Mouse (Mus musculus): Measurements from ENCODE around the gene Pnpo. TPM values are rescaled to one million over a fixed set of nuclear protein-coding genes. Genes with fewer than 3 reads are reported as not detected.

The Pnpo gene
- polyA plus RNA-seq, 1 experiment from 2014 or later, result 13.9 TPM

- H3K4me3 ChIP-seq, result no peak overlapping the region
- H3K9me3 ChIP-seq (replicated peaks), result no peaks in the 10 kb centered on the region
- H3K4me1 ChIP-seq, result peaks cover 19% of the 10 kb centered on the region
- WGBS, result 72% methylated on average over 6 of the region's 6 CpGs
- no peak overlapping the region for H3K27ac ChIP-seq
- no peak for ATAC-seq
- H3K4me2 ChIP-seq, result no peak overlapping the region
- no peak overlapping the region for H3K9ac ChIP-seq
- no peaks in the 10 kb centered on the region for H3K27me3 ChIP-seq
- no peaks in the 10 kb centered on the region for H3K36me3 ChIP-seq (ENCODE audit: poor library complexity, severe bottlenecking)
Measured at GRCm38 (mm10) chr11:96968476-96968875, 24.7 kb upstream of the Pnpo start.

DNA sequence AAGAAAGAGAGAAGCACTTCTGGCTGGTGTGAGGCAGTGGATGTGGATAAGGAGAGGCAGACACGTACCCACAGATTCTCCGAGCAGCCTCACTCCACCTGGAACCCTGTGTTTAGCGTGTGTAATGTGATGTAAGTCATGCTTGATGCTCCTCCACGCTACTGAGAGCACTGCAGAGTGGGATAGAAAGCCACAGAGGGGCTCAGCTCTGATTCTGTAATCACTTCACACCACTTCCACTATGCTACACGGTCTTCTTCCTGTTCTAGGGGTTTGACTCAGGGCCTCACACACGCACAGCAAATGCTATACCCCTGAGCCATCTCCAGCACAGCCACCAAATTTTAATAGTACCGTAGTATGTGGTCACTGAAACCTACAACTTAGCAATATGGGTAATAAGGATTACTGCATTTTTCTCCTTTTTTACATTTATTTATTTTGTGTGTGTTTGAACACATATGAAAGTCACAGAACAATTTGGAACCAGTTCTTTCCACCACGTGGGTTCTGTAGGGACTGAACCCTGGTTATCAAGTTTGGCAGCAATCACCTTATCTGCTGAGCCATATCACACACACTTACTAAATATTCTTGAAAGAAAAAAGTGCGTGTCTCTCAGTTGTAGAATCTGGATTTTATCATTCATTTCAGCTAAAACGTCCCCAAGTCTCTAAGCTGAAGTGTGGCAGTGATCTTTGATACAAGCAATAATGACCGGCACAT, 23.9 kb upstream of the Pnpo start:
- Histone ChIP-seq H3K4me1 (peaks cover 14% of the 10 kb centered on the region), H3K4me3 (no peak overlapping the region), H3K4me2 (no peak overlapping the region), H3K27ac (no peak overlapping the region; the same call in 1 of the 2 replicates), H3K9me3 (replicated peaks) (no peaks in the 10 kb centered on the region), H3K27me3 (no peaks in the 10 kb centered on the region), H3K9ac (no peak overlapping the region), H3K36me3 (ENCODE audit: poor library complexity, severe bottlenecking) (peaks cover 4% of the 10 kb centered on the region)
- ATAC-seq, result no peak
- 93% methylated on average over 11 of the region's 11 CpGs for WGBS

DNA sequence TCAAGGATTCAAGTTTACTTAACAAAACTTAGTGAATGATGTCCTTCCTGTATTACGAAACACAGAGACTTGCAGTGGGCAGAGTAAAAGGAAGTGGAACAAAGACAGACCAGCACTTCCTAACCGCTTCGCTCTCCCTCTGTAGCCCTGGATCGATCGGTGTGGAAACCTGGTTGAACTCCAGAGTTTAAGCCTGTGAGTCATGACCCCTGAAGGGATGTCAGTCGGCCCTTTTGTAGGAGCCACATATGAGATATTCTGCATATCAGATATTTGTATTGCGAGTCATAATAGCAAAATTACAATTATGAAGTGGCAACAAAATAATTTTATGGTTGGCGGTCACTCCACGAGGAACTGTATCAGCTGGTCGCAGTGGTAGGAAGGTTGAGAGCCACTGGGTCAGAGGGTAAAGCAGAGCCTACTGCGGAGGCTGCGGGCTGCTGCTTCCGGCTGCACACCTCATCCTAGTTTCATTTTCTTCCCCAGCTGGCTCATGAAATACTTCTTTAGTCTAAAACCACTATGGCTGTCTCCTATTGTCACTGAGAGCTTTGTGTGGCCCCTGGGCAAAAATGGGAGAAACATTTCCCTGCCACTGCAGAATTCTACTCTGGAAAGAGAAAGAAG, 23.2 kb upstream of the Pnpo start:
- WGBS, result 93% methylated on average over 13 of the region's 13 CpGs
- H3K27ac ChIP-seq, result no peak overlapping the region; the same call in 1 of the 2 replicates
- H3K9me3 ChIP-seq (replicated peaks), result no peaks in the 10 kb centered on the region
- H3K9ac ChIP-seq, result no peak overlapping the region
- H3K4me1 ChIP-seq, result peaks cover 7% of the 10 kb centered on the region; the same call in 1 of the 2 replicates
- ATAC-seq, result no peak
- no peaks in the 10 kb centered on the region for H3K27me3 ChIP-seq
- no peak overlapping the region for H3K4me2 ChIP-seq
- no peak overlapping the region for H3K4me3 ChIP-seq
- H3K36me3 ChIP-seq (ENCODE audit: poor library complexity, severe bottlenecking), result peaks cover 11% of the 10 kb centered on the region

GRCm38 (mm10) chr11:96966172-96966571, 22.4 kb upstream of the Pnpo start:
- H3K4me3 ChIP-seq, result no peak overlapping the region
- WGBS, result 92% methylated on average over 3 of the region's 3 CpGs
- H3K27ac ChIP-seq, result no peak overlapping the region
- H3K9me3 ChIP-seq (replicated peaks), result no peaks in the 10 kb centered on the region
- H3K9ac ChIP-seq, result no peak overlapping the region
- H3K27me3 ChIP-seq, result no peaks in the 10 kb centered on the region
- peaks cover 19% of the 10 kb centered on the region for H3K36me3 ChIP-seq (ENCODE audit: poor library complexity, severe bottlenecking)
- no peak for ATAC-seq
- H3K4me2 ChIP-seq, result no peak overlapping the region
- 0 out of 2 replicates have a peak, but pooled peaks cover 3% of the 10 kb centered on the region for H3K4me1 ChIP-seq

DNA sequence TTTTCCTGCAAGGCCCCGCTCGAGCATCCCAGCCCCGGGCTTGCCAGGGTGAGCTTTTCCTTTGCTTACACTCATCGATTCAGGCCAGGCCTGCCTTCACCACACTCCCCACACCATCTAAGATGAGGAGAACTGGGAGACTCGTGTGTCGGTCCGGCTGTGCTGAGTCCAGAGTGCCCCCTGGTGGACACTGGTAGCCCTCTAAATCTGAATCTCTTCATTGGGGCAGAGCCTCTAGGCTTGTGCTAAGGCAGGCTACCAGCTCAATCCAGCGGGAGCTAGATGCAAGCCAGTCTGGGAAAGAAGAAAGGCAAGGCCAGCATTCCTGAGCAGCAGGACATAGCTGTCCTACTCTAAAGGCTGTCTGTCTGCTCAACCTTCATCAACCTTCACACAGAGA, 19.8 kb upstream of the Pnpo start:
- Histone ChIP-seq H3K4me2 (no peak overlapping the region), H3K36me3 (ENCODE audit: poor library complexity, severe bottlenecking) (peaks cover 43% of the 10 kb centered on the region), H3K27me3 (no peaks in the 10 kb centered on the region), H3K4me3 (no peak overlapping the region), H3K9me3 (replicated peaks) (no peaks in the 10 kb centered on the region), H3K4me1 (no peaks in the 10 kb centered on the region), H3K9ac (no peak overlapping the region), H3K27ac (no peak overlapping the region)
- WGBS, result 13% methylated on average over 8 of the region's 8 CpGs
- ATAC-seq, result peak; percentile 57; the same call in 1 of the 2 replicates

- no peak overlapping the region for H3K27ac ChIP-seq
- H3K36me3 ChIP-seq (ENCODE audit: poor library complexity, severe bottlenecking), result peaks cover 93% of the 10 kb centered on the region
- WGBS, result 95% methylated on average over 10 of the region's 10 CpGs
- H3K4me3 ChIP-seq, result no peak overlapping the region
- no peaks in the 10 kb centered on the region for H3K4me1 ChIP-seq
- no peaks in the 10 kb centered on the region for H3K9me3 ChIP-seq (replicated peaks)
- no peak overlapping the region for H3K4me2 ChIP-seq
- no peak for ATAC-seq
- H3K27me3 ChIP-seq, result no peaks in the 10 kb centered on the region
- no peak overlapping the region for H3K9ac ChIP-seq
Measured at GRCm38 (mm10) chr11:96957061-96957805, 13.4 kb upstream of the Pnpo start.

- Histone ChIP-seq H3K27ac (no peak overlapping the region), H3K9ac (no peak overlapping the region)
- WGBS, result 59% methylated on average over 20 of the region's 20 CpGs
Measured at GRCm38 (mm10) chr11:96956009-96956724, 12.4 kb upstream of the Pnpo start.

DNA sequence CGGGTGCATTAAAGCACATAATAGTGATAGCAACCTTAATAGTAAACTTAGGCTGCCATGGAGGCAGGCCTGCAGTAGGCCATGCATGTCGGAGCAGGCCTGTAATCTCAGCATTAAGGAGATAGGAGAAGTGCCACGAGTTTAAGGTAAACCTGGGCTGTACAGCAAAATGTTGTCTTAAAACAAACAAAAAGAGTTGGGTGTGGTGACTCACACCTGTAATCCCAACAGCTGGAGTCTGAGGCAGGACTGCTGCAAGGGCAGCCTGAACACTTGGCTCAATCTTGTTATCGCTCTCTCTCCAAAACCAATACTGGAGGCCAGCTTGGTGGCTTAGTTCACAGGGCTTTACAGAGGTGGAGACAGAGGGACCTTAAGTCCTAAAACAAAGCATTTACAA, 11.3 kb upstream of the Pnpo start:
- H3K27me3 ChIP-seq, result no peaks in the 10 kb centered on the region
- H3K9ac ChIP-seq, result no peak overlapping the region
- H3K4me2 ChIP-seq, result no peak overlapping the region
- H3K27ac ChIP-seq, result no peak overlapping the region
- H3K4me1 ChIP-seq, result no peaks in the 10 kb centered on the region
- H3K36me3 ChIP-seq (ENCODE audit: poor library complexity, severe bottlenecking), result peaks cover 89% of the 10 kb centered on the region
- H3K9me3 ChIP-seq (replicated peaks), result no peaks in the 10 kb centered on the region
- ATAC-seq, result no peak
- WGBS, result 96% methylated on average over 4 of the region's 4 CpGs
- H3K4me3 ChIP-seq, result no peak overlapping the region

More at GRCm38 (mm10) chr11:96956009-96956724, 12.4 kb upstream of the Pnpo start:
- Histone ChIP-seq H3K36me3 (ENCODE audit: poor library complexity, severe bottlenecking) (peaks cover 93% of the 10 kb centered on the region), H3K4me2 (no peak overlapping the region), H3K27me3 (no peaks in the 10 kb centered on the region), H3K4me3 (no peak overlapping the region), H3K4me1 (no peaks in the 10 kb centered on the region), H3K9me3 (replicated peaks) (no peaks in the 10 kb centered on the region)
- no peak for ATAC-seq

DNA sequence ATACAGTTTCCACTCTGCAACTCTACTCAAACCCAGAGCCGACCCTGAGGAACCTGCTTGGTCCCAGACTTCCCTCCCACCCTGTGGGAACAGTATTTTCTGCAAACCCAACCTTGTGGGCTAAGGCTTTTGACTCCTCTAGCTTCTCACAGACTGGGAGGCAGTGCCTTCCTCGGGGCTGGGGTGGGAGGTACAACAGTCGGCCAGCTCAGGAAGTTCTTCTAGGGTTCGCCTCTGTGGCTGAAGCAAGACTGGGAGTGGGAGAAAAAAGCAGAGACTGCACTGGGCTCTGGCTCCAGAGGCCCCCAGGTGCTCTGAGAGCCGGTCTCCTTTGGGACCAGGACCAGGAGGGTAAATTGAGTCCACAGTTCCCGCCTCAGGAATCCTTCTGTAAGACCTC, 9.1 kb upstream of the Pnpo start:
- no peak overlapping the region for H3K27ac ChIP-seq
- H3K9ac ChIP-seq, result no peak overlapping the region
- H3K4me2 ChIP-seq, result no peak overlapping the region
- ATAC-seq, result no peak
- H3K4me1 ChIP-seq, result no peaks in the 10 kb centered on the region
- WGBS, result 87% methylated on average over 6 of the region's 6 CpGs
- H3K27me3 ChIP-seq, result no peaks in the 10 kb centered on the region
- H3K36me3 ChIP-seq (ENCODE audit: poor library complexity, severe bottlenecking), result peaks cover 77% of the 10 kb centered on the region
- H3K9me3 ChIP-seq (replicated peaks), result no peaks in the 10 kb centered on the region
- H3K4me3 ChIP-seq, result no peak overlapping the region

DNA sequence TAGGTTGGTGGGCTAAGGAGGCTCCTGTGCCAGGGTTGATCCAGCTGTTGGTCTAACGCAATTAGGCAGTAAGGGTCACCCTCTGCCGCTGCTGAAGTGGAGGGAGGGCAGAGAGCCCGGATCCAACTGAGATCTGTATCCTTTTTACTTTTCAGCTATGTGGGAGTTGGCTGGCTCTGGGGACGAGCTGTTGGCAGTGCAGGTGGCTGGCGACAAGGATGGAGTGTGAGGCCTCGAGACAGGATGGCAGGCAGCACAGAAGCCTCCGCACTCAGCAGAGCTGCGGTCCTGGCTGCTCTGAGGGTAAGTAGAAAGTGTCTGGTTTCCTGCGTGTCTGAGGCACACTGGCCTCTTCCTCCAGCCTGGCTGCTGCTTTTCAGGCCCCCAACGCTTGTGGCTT, 8.6 kb upstream of the Pnpo start:
- 90% methylated on average over 10 of the region's 10 CpGs for WGBS
- no peak overlapping the region for H3K9ac ChIP-seq
- no peak overlapping the region for H3K4me3 ChIP-seq
- no peak for ATAC-seq
- no peak overlapping the region for H3K4me2 ChIP-seq
- H3K4me1 ChIP-seq, result no peaks in the 10 kb centered on the region
- H3K9me3 ChIP-seq (replicated peaks), result no peaks in the 10 kb centered on the region
- peaks cover 72% of the 10 kb centered on the region for H3K36me3 ChIP-seq (ENCODE audit: poor library complexity, severe bottlenecking)
- H3K27ac ChIP-seq, result no peak overlapping the region
- no peaks in the 10 kb centered on the region for H3K27me3 ChIP-seq

DNA sequence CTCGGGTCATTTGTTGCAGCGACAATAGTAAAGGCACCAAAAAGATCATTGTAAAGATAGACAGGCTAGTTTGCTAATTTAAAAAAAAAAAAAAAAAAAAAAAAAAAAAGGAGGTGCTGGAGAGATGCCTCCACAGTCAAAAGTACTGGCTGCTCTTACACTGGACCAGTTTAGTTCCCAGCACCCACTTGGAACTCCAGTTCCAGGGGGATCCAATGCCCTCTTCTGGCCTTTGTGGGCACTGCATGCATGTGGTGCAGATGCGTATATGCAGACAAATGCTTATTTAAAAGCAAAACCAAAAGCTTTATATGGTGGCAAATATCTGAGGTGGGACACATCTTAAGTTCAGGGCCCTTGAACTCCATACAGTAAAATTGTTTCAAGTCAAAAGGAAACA, 7.0 kb upstream of the Pnpo start:
- no peaks in the 10 kb centered on the region for H3K4me1 ChIP-seq
- no peak overlapping the region for H3K27ac ChIP-seq
- no peak for ATAC-seq
- 96% methylated on average over 3 of the region's 3 CpGs for WGBS
- peaks cover 57% of the 10 kb centered on the region for H3K36me3 ChIP-seq (ENCODE audit: poor library complexity, severe bottlenecking)
- H3K9ac ChIP-seq, result no peak overlapping the region
- no peaks in the 10 kb centered on the region for H3K9me3 ChIP-seq (replicated peaks)
- H3K27me3 ChIP-seq, result no peaks in the 10 kb centered on the region
- H3K4me3 ChIP-seq, result no peak overlapping the region
- H3K4me2 ChIP-seq, result no peak overlapping the region

DNA sequence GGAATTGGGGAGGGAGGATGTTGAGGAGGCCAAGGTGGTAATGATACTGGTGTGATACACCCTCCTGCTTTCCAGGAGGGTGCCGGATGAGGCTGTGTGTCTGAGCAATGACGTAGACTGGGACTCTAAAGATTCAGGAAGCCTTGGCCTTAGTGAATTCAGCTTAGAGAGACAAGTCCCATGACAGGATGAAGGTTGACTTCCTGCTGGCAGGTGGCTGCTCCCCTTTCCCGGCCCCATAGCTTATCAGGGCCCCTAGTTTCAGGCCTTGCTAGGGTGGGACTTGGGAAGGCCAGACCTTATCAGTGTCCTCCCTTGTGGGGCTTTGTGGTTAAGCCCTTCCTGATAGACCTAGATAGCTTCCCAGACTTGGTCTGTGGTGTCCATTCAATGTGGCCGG, 4.1 kb upstream of the Pnpo start:
- Histone ChIP-seq H3K4me2 (no peak overlapping the region), H3K4me3 (no peak overlapping the region), H3K9ac (no peak overlapping the region), H3K9me3 (replicated peaks) (no peaks in the 10 kb centered on the region), H3K4me1 (peaks cover 17% of the 10 kb centered on the region), H3K27ac (no peak overlapping the region), H3K27me3 (peaks cover 2% of the 10 kb centered on the region; the same call in 1 of the 2 replicates), H3K36me3 (ENCODE audit: poor library complexity, severe bottlenecking) (peaks cover 28% of the 10 kb centered on the region)
- ATAC-seq, result no peak
- 91% methylated on average over 4 of the region's 4 CpGs for WGBS

Measured in forebrain, embryonic 13.5 days (tissue).